Mouse (Mus musculus): ENCODE results near the gene Ube2s. TPM values are rescaled to one million over a fixed set of nuclear protein-coding genes. Genes with fewer than 3 reads are reported as not detected.
"Not testable (repeated sequence)": the region's sequence is repeated elsewhere in the genome, so short reads cannot be mapped to it uniquely, and the experiment has no call there.

The Ube2s gene
- polyA plus RNA-seq (2017; shearing (Covaris generic)), result 10 to 100 TPM; 39.3 to 43.6 TPM

- peak; percentile 94 for ATAC-seq
These were observed at the start of gene Ube2s for GRCm38 (mm10) chr7:4812303-4813104. TSS of gene Ube2s (minus strand) at chr7:4812590.

GRCm38 (mm10) chr7:4860926-4861325 is 48.5 kb upstream of the Ube2s start:
- not testable (repeated sequence) for ATAC-seq

- ATAC-seq, result no peak
These were observed 47.1 kb upstream of the Ube2s start for GRCm38 (mm10) chr7:4859418-4859978.

GRCm38 (mm10) chr7:4857321-4857720 is 44.9 kb upstream of the Ube2s start:
- ATAC-seq, result no peak

GRCm38 (mm10) chr7:4856508-4856907 is 44.1 kb upstream of the Ube2s start:
- ATAC-seq, result no peak

- no peak for ATAC-seq
These were observed 41.2 kb upstream of the Ube2s start for GRCm38 (mm10) chr7:4853613-4854012.

- no peak for ATAC-seq
These were observed 38.9 kb upstream of the Ube2s start for GRCm38 (mm10) chr7:4851315-4851688.

GRCm38 (mm10) chr7:4850621-4851314 is 38.4 kb upstream of the Ube2s start:
- no peak for ATAC-seq

- no peak for ATAC-seq
These were observed 37.0 kb upstream of the Ube2s start for GRCm38 (mm10) chr7:4849372-4849771.

GRCm38 (mm10) chr7:4844917-4845309 is 32.5 kb upstream of the Ube2s start:
- no peak for ATAC-seq

- ATAC-seq, result no peak
These were observed 32.0 kb upstream of the Ube2s start, which contains the start of gene Shisa7 for GRCm38 (mm10) chr7:4844245-4844916. TSS of gene Shisa7 (minus strand) at chr7:4844696.

- ATAC-seq, result no peak
These were observed 31.3 kb upstream of the Ube2s start for GRCm38 (mm10) chr7:4843604-4844244.

GRCm38 (mm10) chr7:4842634-4843131 is 30.3 kb upstream of the Ube2s start:
- no peak for ATAC-seq

- ATAC-seq, result no peak
These were observed 29.7 kb upstream of the Ube2s start for GRCm38 (mm10) chr7:4842077-4842476.

GRCm38 (mm10) chr7:4837639-4838038 is 25.2 kb upstream of the Ube2s start:
- no peak for ATAC-seq

GRCm38 (mm10) chr7:4836351-4836792 is 24.0 kb upstream of the Ube2s start:
- peak; percentile 90 for ATAC-seq

- ATAC-seq, result no peak
These were observed 23.4 kb upstream of the Ube2s start for GRCm38 (mm10) chr7:4835631-4836327.

- no peak for ATAC-seq
These were observed 18.1 kb upstream of the Ube2s start for GRCm38 (mm10) chr7:4830476-4830875.

GRCm38 (mm10) chr7:4825365-4825764 is 13.0 kb upstream of the Ube2s start:
- ATAC-seq, result no peak

GRCm38 (mm10) chr7:4822162-4822907 is 9.9 kb upstream of the Ube2s start:
- no peak for ATAC-seq

GRCm38 (mm10) chr7:4821690-4822089 is 9.3 kb upstream of the Ube2s start:
- no peak for ATAC-seq

Measured in activated CD4-positive, CD25-positive, alpha-beta regulatory T cell, adult 4 months (primary cell).